Mouse (Mus musculus): ENCODE data around the gene Klhl10.

Gene Klhl10

DNA sequence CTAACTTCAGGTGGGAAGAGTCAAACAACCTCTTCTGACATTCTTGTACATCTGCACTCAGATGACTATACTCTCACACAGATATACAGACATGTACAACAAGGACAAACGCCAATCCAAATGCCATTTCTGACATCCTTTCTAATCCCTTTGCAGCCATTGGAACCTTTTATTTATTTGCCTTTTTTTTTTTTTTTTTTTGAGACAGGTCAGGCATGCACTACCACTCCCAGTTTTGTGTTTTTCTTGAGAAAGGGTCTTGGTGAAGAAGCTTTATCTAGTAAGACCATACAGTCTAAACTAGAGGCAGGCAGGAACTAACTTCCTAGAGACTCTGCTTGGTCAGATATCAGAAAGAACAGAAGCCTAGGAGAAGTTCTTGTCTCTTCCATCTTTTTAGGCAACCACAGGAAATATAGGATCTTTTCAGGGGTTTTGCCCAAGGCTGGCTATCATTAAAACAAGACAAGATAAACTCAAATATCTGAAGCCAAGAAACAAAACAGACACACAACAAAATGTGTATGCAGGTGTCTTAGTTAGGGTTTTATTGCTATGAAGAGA, 23.6 kb downstream of the Klhl10 start:
- DNase-seq (ENCODE audit: low spot score) = no peak

DNA sequence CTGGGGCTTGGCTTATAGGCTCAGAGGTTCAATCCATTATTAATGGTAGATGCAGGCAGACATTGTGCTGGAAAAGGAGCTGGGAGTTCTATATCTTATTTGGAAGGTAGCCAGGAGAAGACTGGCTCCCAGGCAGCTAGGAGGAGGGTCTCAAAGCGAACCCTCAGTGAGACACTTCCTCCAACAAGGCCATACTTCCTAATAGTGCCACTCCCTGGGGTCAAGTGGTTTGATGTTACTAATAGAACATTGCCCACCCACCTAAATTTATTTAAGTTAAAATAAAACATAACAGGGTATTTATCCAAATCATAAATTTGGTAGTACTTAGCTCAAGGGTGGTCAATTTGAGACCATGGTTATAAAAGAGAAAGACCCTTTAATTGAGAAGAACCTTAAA, 24.1 kb downstream of the Klhl10 start:
- no peak for DNase-seq (ENCODE audit: low spot score)

DNA sequence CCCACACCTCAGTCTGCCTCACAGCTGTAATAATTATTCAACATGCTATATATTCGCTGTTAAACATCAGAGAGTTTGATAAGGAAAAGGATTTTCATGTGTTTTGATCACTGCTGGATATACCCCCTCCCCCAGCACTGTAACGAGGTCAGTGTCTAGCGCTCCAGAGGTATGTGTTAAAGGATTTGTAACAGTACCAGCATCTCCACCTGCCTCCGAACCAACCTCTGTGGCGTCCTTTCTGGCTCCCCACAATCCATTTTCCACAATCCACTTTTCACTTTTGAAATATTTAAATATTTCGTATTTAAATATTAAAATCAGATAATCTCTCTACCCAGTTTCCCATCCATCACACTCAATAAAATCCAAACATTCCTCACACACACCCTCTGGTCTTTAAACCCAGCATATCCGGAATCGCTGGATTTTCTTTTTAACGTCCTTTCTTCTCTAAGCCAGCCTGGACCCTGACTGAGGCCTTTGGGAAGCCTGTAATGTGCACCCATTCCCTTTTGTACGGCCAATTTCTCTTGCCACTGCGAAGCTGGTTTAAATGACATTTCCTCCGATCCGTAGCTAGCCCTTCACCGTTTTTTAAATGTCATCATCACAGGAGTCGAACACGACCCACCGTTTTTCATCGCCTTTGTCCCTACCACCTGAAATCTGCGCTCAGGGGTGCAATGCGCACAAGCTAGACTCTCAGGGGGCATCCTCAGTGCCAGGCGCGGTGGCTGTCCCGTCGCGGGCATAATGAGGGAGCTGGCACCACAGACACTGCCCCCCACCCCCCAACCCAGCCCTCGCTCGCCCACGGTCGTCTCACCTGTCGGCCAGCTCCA, 29.9 kb downstream of the Klhl10 start:
- peak; percentile 13 for DNase-seq (ENCODE audit: low spot score)

DNA sequence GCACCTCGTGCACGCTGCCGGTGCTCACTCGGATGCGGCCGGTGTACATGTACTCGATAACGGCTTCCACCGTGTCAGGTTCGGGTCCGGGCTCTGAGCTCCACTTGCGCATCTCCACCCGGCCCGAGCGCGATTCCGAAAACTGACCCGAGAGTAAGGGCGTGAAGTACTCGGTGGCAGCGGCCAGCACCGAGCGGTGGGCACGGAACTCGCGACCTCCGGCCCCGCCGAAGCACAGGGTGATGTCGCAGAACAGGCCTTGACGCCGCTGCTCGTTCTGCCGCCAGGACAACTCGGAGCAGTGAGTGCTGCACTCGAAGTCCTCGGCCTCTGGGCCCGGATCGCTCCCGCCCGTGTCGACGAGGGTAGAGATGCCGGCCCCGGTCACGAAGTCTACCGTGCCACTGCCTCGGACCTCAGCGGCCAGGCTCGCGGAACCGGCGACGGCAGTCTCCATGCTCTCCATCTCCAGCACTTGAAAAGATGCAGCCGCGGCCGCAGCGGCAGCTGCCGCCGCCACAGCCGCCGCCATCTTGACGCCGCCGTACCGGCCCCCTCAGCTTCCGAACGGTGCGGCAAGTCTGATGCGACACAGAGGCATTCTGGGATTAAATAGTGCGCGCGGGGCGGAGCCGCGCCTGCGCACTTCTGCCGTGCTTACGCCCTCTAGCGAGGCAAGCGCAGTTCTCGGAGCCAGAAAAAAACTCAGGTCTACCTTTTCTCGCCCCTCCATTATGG, 30.6 kb downstream of the Klhl10 start, which contains the start of gene Klhl11:
Klhl11 (minus strand) TSS at position 545 of the 738 bp plus-strand sequence.
- peak; percentile 89 for DNase-seq (ENCODE audit: low spot score)

GRCm38 (mm10) chr11:100472935-100473295, 31.2 kb downstream of the Klhl10 start:
- no peak for DNase-seq (ENCODE audit: low spot score)

DNA sequence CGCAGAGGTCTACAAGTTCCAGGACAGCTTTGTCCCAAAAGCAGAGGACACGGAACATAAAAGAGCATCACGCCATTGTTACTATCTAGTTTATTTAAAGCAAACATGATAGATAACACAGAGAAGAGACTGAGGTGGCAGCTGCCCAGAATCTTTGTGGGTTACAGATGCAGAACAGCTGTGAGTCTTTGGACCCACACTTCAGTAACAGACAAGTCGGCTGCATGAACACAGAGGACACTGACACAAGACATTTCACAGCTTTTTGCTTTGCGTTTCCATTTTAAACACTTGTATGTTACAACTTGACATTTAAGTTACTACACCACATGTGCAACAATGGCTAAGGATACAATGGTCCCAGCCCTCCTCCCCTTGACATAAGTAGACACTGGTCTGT, 34.6 kb downstream of the Klhl10 start:
- DNase-seq (ENCODE audit: low spot score) = no peak

DNA sequence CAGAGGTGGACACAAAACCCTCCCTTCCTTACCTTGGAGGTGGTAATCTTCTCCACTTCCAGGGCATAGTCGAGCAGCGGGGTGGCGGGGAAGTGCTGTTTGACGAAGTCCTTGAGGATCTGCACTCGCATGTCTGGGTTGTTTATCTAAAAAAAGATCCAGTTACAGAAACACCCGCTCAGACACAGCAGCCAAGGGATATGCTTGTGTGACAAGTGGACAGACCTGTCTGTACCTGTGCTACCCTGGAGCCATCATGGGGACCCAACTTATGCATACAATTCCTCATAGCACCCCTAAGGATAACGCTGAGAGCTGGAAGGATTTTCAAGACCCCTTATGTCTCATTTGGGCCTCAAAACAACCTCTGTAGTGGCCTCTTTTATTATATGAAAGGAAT, 37.4 kb downstream of the Klhl10 start:
- DNase-seq (ENCODE audit: low spot score) = no peak

DNA sequence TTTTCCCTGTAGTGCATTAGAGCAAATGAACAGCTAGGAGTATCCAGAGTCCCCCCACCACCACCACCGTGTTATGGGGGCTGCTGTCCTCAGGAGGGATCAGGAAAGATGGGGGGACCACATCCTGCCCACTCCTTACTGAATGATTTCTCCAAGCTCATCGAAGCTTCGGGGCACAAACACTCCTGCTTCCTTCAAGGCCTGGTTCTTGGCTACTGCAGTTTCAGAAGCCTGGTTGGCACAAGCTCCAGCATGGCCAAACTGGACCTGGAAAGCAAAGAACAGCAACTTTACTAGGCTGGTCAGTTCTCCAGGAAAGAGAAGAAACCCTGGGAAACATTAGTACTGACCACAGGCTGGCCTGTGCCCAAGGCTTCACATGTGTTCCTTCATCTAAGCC, 42.7 kb downstream of the Klhl10 start:
- DNase-seq (ENCODE audit: low spot score) = no peak

- peak; percentile 44 for DNase-seq (ENCODE audit: low spot score)
Observed at GRCm38 (mm10) chr11:100485801-100486538, 44.3 kb downstream of the Klhl10 start.

GRCm38 (mm10) chr11:100490951-100491350, 49.2 kb downstream of the Klhl10 start:
- no peak for DNase-seq (ENCODE audit: low spot score)

GRCm38 (mm10) chr11:100493771-100494170, 52.1 kb downstream of the Klhl10 start:
- DNase-seq (ENCODE audit: low spot score) = no peak

DNA sequence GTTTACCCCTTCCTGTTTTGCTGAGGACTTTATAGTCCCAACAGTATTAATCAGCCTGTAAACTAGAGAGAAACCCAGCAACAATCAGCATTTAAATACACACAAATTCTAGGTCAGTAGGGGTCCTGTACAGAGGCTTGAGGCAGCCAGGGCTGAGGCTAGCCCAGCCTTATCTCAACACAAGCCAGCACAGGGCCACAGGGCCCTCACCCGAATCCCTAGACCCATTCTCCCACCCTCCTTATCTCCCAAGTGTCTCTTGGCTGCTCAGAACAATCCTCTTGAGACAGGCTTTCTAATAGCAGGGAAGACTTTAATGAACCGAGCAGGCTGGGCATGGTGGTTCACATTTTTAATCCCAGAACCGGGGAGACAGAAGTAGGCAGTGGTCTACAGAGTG, 58.5 kb downstream of the Klhl10 start:
- no peak for DNase-seq (ENCODE audit: low spot score)

DNA sequence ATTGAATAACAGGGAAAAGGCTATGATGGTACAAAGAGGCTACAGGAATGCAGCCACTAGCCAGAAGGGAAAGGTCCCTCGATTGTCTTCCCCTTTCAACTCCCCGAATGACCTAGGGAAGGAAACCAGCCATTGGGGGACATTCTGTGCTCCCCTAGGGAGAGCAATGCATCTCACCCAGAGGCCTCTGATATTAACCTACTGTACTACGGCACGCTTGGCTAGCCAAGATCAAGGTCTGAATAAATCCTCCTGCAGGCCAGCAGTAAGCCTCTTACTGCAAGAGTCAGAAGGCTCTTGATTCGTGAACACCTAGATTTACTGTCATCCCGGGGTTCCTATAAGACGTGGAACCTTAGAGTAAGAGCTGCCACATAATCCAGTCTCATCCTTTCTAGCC, 58.9 kb downstream of the Klhl10 start:
- no peak for DNase-seq (ENCODE audit: low spot score)

GRCm38 (mm10) chr11:100501321-100501720, 59.6 kb downstream of the Klhl10 start:
- no peak for DNase-seq (ENCODE audit: low spot score)

- DNase-seq (ENCODE audit: low spot score) = no peak
Observed at GRCm38 (mm10) chr11:100504990-100505660, 63.4 kb downstream of the Klhl10 start.

DNA sequence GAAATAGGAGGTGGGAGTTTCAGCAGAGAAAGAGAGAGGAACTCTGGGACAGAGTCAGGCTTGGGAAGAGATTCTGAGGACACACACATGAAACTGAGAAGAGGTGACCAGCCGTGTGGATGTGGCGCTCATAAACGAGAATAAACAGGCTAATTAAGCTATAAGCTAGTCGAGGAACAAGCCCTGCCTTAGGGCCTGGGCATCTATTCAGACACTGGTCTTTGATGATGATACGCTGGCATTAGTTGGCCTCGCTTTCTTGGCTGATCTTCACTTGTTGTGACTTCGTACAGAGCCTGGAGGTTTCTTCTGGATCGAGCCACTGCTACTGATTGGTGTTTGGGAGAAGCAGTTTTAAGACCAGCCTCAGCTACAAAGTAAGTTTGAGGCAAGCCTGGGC, 64.3 kb downstream of the Klhl10 start:
- no peak for DNase-seq (ENCODE audit: low spot score)

Data from adipocyte (in vitro differentiated cells).